Mouse (Mus musculus) heart, adult 18-20 months (tissue): Measurements from ENCODE around the gene Pnkd. TPM values are rescaled to one million over a fixed set of nuclear protein-coding genes. Genes with fewer than 3 reads are reported as not detected.
A peak's percentile ranks its signal among the peaks of the same experiment; 100 is the strongest.
"Not testable (repeated sequence)": the region's sequence is repeated elsewhere in the genome, so short reads cannot be mapped to it uniquely, and the experiment has no call there.

ENCODE experiments used
- DNase-seq, 2 experiments: peaks; one replicate each; pipeline ENCODE4 v3.0.0; 2021 to 2022; ENCODE audit warnings: mixed read lengths in 1 of 2
- total RNA-seq, 2 experiments: library from RNA; stranded (reverse); gene quantifications; 2 replicates each; pipeline ENCODE4 v1.2.3; 2021

Pnkd gene
- total RNA-seq, 2 experiments from 2014 or later: 138 to 151 TPM

DNA sequence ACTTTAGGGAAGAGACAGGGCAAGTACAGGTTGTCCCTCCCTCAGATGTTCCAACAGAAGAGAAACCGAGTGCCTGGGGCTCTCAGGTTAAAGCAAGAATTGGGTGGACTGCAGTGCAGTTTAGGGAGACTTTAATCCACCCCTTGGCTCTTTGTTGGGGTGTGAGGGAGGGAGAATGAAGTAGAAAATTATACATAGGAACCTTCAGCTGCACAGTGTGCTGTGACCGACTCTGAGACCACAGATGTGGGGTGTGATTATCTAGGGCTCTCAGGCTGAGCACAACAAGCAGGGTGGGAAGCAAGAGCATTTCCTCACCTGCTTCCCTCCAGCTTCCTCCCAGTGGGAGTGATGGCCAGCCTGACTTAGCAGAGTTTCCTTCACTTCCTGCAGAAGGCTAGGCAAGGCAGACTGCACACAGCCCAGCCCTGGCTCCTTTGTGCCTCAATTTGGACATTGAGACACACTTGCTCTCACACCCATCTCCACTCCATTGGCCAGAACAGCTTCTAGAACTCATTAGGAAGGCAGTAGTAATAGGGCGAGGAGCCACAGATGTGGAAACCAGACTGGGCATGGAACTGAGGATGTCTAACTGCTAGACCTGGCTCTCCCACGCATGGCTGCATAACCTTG lies 46.4 kb downstream of the Pnkd start:
- peak; percentile 57 to 75 for DNase-seq

DNA sequence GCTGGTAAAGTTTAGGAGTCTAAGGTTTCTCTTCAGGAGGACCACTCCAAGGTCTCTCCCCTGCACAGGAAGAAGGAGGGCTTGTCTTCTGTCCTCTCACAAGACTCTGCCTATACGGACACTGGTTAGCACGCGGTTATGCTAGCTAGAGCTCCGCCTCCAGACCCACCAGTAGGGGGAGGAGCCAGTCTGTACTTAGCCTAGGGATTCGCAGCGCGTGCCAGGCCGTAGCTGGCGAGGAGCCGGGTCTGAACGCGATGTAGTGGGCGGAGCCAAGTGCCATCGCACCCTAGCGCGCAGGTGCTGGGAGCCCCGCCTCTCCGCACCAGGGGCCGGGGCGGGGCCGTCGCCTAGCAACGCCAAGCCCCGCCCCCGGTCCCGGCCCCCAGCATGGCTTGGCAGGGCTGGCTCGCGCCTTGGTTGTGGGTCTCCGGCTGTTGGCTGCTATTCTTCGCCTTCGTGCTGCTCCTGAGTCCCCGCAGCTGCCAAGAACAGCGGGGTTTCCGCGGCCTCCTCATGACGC lies 47.6 kb downstream of the Pnkd start:
- DNase-seq: peak; percentile 95 to 97

DNA sequence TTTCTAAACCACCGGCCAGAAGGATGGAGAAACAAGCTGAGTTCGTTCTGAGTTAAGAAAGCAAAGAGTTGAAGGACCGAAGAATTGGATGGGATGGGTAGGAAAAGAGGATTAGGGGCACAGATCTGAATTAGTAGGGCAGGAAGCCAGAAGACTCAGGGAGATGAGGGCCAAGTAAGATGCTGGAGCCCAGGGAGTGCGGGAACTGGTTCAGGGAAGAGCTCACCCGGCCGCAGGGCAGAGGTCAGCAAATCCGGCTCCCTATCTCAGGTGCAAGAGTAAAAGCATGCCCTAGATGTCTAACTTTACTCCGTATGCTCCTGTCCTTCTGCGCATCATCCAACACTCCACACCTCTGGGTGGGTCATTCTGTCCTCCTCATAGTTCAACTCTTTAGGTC lies 48.2 kb downstream of the Pnkd start:
- DNase-seq: no peak

DNA sequence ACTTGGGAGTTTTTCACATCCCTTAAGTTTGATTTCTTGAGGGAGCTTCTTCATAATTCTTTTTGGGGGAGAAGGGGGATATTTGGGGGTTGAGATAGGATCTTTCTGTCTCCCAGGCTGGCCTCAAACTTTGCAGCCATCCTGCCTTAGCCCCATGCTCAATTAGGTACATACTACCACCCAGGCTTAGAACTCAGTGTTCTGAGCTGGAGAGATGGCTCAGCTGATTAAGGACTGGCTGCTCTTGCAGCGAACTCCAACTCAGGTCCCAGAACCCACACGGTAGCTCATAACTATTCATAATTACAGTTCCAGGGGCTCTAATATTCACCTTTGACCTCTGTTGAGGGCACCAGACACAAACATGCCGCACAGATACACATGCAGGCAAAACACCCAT lies 49.9 kb downstream of the Pnkd start:
- peak in 1 of 2 experiments; percentile 33 for DNase-seq

DNA sequence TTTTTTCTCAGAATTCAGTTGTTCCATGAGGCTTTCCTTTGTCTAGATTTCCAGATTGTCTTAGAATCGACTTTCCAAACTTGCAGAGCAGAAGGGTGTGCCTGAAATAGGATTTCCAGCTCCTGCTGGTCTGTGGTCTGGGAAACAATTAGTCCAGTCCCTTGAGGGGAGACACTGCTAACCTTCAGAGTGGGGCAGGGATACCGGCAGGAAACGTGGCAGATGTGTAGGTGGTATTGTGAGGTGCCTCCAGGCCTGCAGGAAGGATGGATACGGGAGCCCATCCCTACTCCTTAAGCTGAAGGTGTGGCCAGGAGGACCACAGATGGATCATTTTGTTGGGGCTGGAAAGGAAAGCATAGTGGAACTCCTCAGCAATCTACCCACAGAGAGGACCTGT lies 50.3 kb downstream of the Pnkd start:
- peak; percentile 53 to 78 for DNase-seq

DNA sequence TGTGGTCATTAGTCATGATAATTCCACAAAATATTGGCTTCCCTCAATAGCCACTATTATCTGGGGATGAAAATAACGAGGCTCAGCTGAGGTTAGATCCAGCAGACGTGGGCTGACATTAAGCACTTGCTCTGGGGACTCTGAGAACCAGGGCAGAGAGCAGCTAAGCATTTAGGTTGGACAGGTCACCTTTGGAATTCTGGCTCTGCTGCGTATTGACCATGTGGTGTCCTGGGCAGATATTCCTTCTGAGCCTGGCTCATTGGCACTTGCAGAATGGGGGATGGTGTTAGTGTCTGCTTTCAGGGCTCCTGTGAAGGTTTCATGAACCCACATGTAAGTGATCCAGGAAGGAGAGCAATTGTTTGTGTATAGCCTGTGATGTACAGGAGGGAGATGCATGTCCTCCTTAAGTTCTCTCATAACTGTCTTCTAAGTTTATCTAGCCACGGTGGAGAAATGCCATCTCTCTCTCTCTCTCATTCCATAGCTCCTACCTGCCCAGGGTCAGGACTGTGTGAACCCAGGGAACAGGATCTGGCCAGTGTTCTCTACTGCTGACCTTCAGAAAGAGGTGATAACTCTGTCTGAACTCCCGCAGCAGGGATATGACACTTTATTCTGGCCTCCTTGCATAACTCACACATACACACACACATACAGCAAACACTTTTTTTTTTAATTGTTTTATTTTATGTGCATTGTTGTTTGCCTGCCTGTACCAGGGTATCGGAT lies 50.9 kb downstream of the Pnkd start:
- peak; percentile 55 to 70 for DNase-seq

DNA sequence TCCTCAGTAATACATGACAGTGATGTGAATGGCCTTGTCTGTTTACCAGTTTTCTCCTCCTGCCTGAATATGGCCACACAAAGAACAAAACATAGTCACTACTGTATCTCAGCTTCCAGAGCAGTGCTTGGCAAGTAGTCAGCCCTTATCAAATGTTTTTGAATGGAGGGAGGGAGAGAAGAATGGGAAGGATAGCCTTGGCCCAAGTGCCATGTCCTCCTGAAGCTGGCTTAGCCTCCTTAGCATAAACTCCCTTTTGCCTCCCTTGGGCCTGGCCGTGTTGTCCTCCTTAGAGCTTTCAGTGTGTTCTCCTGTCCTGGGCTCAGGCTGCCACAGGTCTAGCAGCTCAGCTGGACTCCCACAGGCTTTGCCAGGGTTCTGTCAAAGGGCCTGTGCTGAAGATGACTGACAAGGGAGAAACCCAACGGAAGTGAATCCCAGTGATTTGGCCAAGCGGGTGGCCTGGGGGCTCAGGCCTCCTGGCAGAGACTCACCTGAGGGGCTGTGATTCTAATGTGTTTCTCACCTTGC lies 52.6 kb downstream of the Pnkd start:
- peak; percentile 34 to 44 for DNase-seq

DNA sequence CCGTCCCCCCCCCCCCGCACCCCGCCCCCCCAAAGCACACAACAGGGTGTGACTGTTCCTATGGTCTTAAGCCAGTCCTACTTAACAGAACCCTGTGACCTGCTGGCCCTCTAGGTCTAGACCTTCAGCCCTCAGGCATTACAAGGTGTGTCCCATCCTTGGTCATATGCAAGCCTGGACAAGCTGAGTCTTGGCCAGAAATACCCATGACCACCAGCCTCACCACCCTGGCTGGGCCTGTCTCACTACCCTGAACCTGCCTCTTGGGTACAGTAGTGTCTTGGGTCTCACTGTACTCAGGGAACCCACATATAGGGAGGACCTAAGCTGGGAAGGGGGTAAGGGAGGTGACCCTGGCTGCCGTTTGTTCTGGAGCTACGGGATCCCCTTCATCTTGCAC lies 53.3 kb downstream of the Pnkd start:
- no peak for DNase-seq

DNA sequence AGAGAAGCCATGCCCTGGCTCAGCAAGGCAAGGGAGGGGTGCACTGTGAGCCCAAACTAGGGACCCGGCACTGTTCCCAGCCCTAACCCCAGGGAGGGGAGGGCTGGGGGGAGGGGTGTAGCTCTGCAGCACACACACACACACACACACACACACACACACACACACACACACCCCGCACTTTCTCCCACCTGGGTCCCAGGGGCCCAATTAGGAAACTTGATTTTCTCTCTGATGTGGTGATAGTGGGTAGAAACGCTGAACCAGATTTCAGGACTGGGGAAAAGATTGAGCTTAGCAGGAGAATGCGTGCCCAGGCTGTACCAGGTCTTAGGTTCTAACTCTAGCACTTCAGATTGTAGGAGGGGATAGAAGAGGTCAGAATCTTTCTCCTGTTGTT lies 53.9 kb downstream of the Pnkd start:
- DNase-seq: no peak

DNA sequence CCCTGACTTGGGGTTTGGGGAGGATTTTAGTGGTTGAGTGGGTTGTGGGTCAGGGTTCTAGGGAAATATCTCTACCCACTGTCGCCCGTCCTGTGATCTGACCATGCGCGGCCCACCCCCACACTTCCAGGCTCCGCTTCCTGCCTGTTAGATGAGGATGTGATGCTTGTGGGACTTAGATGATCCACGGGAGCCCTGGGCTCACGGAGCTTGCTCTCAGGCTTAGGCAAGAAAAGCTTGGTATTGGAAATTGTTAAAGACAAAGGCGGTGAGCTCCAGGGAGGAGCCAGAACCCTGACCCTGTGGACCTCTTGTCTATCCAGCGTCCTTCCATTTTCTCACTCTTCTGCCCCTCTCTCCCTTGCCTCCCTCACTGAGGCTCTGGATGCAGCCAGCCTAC lies 55.2 kb downstream of the Pnkd start:
- DNase-seq: no peak

DNA sequence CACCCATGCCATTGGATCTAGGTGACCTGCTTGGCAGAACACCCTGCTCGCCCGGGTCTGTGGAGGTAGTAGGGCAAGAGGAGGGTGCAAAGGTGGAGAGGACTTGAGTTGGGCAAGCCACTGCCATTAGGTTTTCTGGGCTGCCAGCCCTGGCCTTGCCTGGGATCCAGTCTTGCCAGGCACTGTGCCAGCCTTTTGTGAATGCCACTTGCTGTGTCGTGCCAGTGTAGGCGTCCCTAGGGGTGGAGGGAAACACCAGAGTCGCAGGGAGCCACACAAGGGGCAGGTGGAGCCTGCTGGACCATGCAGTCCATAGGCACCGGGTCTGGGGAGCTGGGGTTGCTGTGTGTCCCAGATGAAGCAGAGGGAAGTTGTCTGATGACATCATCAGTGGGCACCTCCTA lies 55.6 kb downstream of the Pnkd start:
- DNase-seq: peak; percentile 79 to 86

DNA sequence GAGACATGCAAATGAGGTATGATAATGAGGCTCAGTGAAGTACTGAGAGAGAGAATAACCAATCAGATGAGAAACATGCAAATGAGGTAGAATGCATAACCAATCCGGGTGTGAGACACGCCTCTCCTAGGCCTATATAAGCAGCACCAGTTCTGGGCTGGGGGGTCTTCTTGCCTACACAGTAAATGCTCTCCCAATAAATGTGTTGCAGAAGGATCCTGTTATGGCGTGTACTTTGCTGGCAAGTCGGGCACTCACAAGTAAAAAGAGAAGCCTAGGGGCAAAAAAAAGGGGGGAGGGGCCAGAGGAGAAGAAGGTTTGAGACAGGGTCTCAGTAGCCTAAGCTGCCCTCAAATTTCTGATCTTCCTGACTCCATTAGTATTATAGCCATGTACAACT lies 56.3 kb downstream of the Pnkd start:
- DNase-seq: not testable (repeated sequence)

DNA sequence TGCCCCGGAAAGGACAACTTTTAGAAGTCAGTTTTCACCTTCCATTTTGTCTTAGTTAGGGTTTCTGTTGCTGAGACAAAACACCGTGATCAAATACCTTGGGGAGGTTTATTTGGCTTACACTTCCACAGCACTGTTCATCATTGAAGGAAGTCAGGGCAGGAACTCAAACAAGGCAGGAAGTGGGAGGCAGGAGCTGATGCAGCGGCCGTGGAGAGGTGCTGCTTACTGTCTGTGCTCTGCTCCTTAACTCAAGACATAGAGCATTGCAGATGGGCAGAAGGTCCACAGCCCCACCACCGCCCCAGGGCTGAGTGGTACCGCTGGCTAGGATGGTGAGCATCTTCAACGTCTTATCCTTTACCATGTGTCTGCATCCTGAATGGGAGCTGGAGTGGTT lies 57.2 kb downstream of the Pnkd start:
- DNase-seq: no peak

DNA sequence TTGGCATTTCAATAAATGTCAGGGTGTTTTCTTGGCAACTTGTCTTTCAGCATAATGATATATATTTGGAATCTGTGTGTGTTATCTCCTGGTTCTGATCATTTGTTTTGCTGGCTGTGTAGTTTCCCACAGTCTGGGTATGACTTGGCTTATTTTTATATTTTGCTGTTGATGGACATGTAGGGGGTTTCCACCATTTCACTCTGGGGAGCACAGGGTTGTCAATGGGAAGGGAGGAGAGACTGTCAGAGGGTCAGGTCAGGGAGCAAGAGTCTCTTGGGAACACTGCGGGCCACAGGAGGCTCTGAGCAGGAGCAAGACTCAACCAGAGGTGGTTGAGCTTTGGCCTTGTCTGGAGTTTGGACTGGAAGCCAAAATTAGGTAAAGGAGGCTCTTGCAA lies 57.6 kb downstream of the Pnkd start:
- no peak for DNase-seq

DNA sequence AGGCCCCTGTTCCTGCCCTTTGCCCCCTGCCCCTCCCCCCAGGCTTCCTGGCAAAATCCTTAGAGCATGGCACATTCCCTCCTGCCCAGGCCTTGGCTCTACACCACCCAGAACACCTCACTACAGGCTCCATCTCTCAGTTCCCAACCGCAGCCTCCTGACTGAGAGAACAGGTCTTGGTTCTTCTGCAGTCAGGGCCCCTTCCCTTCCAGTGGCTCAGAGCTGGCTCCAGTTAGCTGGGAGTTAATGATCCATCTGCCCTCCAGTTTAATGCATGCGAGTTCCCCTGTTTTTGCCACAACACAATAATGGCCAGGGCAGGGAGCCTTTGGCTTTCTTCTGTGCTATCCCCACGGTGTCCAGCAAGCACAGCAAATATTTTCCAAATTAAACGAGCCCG lies 58.4 kb downstream of the Pnkd start:
- no peak for DNase-seq

DNA sequence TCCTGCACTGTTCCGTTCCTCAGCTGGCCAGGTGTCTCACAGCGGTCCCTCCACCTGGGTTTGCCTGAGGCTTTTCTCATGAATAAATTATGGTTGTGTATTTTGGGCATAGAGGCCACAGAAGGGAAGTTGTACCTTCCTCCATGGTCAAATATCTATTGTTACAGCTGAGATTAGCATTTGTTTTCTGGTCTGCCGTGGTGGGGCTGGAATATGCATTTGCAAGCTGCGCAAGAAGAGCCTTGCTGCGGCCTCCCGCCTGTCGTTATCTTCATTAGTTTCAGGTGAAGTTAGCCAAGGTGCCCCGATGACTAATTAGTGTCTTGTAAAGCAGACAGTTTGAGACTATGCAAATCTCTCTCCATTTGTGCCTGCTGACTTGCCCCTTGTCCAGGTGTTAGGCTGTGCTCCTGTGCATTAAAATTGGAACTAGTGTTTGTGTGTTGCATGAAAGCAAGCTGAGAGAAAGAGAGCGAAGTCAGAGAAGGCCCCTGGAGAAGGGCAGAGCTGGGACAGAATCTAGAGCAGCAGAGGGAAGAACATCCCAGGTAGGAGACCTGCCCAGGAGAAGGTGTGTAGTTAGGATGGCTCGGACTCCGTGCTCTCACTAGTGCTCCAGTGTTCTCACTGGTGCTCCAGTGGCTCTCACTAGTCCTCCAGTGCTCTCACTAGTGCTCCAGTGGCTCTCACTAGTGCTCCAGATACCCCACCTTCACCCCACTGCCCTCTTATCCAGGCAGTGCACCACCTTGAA lies 59.6 kb downstream of the Pnkd start:
- DNase-seq: no peak

DNA sequence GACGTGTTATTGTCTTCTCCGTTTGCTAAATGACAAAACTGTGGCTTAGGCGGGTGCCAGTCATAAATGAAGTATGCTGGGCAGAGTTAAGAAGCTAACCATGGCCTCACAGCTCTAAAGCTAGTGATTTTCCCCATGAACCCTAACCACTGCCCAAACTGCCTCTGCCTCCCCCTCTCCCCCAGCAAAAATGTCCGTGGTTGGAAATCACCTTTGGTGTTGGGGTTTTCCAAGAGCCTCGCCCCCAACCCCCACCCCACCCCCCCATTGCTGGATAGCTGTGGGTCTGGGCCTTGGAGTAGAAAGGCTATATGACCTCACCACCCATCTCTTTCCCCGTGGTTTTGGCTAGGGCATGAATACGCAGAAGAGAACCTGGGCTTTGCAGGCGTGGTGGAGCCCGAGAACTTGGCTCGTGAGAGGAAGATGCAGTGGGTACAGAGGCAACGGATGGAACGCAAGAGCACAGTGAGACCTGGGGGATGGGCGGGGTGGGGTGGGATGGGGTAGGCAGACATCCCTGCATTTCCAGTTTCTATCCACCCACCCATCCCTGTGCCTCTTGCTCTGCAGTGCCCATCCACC lies 66.5 kb downstream of the Pnkd start:
- no peak for DNase-seq

DNA sequence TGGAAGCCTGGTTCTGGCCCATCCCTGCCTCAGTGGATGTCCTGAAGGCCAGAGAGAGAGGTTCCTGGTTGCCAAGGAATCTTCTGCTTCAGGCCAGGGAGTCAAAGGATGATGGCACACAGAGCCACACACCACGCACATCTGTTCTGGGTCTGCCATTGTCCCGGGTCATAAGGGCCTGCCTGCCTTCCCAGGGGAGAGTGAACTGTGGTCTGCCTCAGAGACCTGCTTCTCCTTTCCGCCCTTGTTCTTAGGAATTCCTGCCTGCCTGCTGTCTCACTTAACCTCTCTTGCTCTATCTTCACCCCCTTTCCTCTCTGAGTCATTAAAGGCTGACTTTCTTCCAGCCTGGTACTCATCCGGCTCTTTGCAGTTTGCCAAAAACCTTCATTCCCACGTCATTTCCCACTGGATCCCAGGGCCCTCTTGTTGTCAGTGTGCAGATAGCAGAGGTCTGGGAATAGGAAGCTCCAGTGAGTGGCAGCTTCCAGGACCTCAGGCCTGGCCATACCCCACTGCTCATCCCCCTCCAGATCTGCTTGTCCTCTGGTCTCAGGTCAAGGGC lies 67.9 kb downstream of the Pnkd start:
- peak in 1 of 2 experiments; percentile 37 for DNase-seq

DNA sequence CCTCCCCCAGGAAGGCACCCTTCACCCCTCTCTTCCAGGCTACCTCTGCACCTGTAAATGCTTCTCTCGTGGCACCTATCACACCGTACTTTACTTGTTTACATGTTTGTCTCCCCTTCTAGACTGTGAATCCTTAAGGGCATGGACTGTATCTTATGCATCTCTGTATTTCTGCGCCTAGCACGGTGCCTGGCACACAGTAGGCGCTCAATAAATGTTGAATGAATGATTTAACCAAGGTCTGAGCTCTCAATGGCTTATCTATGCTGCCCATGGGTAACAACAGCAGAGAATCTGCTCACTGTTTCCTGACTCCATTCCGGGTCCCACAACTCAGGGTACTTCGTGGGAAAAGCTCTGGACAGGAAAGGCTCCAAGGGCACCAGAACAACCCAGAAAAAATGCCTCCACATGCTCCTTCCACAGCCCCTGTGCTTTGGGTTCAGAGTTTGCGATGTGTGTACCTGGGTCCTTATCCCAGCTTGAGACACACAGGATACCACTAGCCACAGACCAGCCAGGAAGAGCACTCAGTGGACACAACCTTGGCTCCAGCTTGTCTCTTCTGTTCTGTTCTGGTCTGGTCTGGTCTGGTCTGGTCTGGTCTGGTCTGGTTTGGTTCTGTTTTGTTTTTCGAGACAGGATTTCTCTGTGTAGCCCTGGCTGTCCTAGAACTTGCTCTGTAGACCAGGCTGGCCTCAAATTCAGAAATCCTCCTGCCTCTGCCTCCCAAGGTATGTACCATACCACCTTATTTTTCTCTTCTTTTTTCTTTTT lies 68.9 kb downstream of the Pnkd start:
- DNase-seq: no peak

DNA sequence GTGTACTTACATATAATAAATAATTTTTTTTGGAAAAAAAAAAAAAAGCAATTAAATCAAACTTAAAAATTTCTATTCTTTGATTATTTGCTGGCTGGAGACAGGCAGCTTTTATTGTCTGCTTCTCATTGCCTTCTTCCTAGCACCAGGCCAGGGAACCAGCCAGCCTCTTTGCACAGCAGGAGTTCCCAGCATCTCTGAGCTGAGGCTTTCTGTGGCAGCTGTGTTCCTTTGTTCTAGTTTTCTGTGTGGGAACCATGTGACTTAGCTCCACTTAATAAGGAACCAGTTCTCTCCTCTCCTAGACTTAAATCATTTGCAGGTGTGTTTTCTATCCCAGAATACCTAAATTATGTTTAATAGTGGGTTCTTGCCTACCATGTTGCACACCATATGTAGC lies 72.8 kb downstream of the Pnkd start:
- DNase-seq: no peak

DNA sequence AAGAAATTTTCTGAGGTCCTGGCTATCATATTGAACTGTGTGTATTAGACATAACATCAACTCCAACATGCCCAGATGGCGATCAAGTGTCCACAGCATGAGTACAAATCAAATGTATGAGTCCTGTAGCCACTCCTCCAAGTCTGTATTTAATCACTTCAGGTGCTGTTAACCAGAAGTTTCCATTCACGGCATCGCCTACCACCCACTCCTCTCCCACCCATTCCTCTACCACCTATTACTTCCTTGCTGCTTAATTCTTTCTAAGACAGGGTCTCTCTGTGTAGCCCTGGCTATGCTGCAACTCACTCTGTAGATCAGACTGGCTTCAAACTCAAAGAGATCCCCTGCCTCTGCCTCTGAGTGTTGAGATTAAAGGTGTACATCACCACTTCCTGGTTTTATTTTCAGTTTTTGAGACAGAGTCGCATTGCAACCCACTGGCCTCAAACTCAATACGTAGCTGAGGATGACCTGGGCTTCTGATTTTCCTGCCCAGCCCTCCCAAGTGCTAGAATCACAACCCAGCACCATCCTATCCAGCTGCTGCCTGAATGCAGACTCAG lies 75.3 kb downstream of the Pnkd start:
- DNase-seq: no peak
